Mouse (Mus musculus) forebrain, embryonic 15.5 days (tissue): ENCODE results near the gene Lrsam1. TPM values are rescaled to one million over a fixed set of nuclear protein-coding genes. Genes with fewer than 3 reads are reported as not detected.

ENCODE experiments used
- ATAC-seq: fragments of 200-750 bp; cut with Nextera tagmentation; replicated peaks from 2 replicates; pipeline ENCODE4 v1.8.0; 2017; ENCODE audit warnings: mild to moderate bottlenecking, moderate TSS enrichment, moderate library complexity
- H3K27ac ChIP-seq: fragments of 300-500 bp; sonication (generic); replicated peaks from 2 replicates; pipeline ENCODE4 v1.5.1; 2015; ENCODE audit warnings: mild to moderate bottlenecking, inconsistent platforms
- H3K27me3 ChIP-seq: fragments of 300-500 bp; sonication (generic); 2 replicates; pipeline ENCODE4 v1.6.1; 2015; ENCODE audit warnings: inconsistent platforms
- H3K36me3 ChIP-seq: fragments of 300-500 bp; sonication (generic); 2 replicates; pipeline ENCODE4 v1.6.1; 2015; ENCODE audit warnings: mild to moderate bottlenecking, inconsistent platforms
- H3K4me1 ChIP-seq: fragments of 300-500 bp; sonication (generic); 2 replicates; pipeline ENCODE4 v1.6.1; 2015; ENCODE audit warnings: inconsistent platforms
- H3K4me2 ChIP-seq: fragments of 300-500 bp; sonication (generic); replicated peaks from 2 replicates; pipeline ENCODE4 v1.6.1; 2015; ENCODE audit warnings: mild to moderate bottlenecking, inconsistent platforms
- H3K4me3 ChIP-seq: fragments of 300-500 bp; sonication (generic); 2 replicates; pipeline ENCODE4 v1.5.1; 2015; ENCODE audit warnings: mild to moderate bottlenecking, inconsistent platforms
- H3K9ac ChIP-seq: fragments of 300-500 bp; sonication (generic); replicated peaks from 2 replicates; pipeline ENCODE4 v1.6.1; 2015; ENCODE audit warnings: mild to moderate bottlenecking, inconsistent platforms
- H3K9me3 ChIP-seq: fragments of 300-500 bp; sonication (generic); 2 replicates; pipeline ENCODE4 v1.6.1; 2016; ENCODE audit warnings: inconsistent platforms
- WGBS: fragments of 180-500 bp; shearing (Covaris S2); methylation state at CpG from one replicate; pipeline ENCODE4 v1.1.7; 2015; ENCODE audit warnings: mixed read lengths; 5-methylcytosine and 5-hydroxymethylcytosine counted together
- polyA plus RNA-seq: library from polyadenylated mRNA; unstranded; fragments of >200 nt; fragmentation: Nextera tagmentation; extraction: Ambion mirVana; gene quantifications from 2 replicates; pipeline ENCODE4 v1.2.1, GENCODE M21; 2015

The Lrsam1 gene
- polyA plus RNA-seq, 1 experiment from 2014 or later, result 17.8 TPM

DNA sequence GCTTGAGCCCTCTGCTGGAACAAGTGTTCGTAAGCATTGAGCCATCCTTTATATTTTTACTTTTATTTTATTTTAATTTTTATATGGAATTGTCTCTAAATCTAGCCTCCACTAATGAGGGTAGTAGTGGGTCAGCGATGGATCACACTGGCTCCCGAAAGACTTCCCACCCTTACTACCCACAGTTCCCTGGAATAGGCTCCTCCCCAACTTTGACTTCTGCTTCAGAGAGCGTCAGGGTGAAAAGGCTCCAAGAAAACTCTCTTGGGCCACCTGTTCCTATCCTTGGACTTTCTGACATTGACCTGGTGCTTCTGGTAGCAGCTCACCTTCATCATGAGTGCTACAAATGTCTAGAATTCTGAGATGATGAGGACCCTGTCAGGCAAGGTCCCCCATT lies 21.3 kb upstream of the Lrsam1 start:
- Histone ChIP-seq H3K4me1 (peaks cover 22% of the 10 kb centered on the region), H3K4me2 (peak overlapping the region; percentile 98), H3K27me3 (no peaks in the 10 kb centered on the region), H3K36me3 (no peaks in the 10 kb centered on the region), H3K9ac (0 out of 2 replicates have a peak overlapping the region, but pooled peaks have one; percentile 24), H3K27ac (no peak overlapping the region), H3K9me3 (no peaks in the 10 kb centered on the region), H3K4me3 (peak overlapping the region; percentile 68)
- no peak for ATAC-seq
- 3% methylated on average over 4 of the region's 4 CpGs for WGBS

DNA sequence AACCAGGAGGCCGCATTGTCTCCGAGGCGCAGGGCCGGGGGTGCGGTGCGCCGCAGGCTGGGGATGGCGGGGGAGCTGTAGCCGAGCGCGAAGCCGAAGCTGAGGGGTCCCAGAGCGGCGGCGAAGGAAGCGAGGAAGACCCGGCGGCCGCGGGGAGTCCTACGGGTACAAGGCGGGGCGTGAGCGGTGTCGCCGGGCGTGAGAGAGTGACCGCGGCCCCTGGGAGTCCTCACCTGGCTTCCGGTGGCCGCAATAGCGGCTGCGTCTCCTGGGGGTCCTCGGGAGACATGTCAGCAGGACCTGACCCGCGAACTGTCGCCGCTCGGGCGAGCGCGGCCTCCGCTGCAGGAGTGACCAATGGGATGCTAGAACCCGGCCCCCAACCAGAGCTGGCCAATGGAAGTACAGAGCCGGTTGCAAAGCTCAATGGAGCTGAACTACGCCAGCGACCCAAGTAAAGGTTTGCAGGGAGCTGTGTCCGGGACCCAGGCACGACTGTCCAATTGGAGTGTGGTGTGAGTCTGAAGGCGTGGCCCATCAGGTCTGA lies 20.4 kb upstream of the Lrsam1 start, which contains the start of gene Slc2a8:
Gene Slc2a8 (minus strand): TSS at position 359 of the 547 bp plus-strand sequence.
- Histone ChIP-seq H3K36me3 (no peaks in the 10 kb centered on the region), H3K27me3 (no peaks in the 10 kb centered on the region), H3K9ac (peak within 1 kb of the TSS; percentile 89), H3K27ac (peak within 1 kb of the TSS; percentile 54; the same call in 1 of the 2 replicates), H3K4me2 (peak within 1 kb of the TSS; percentile 98), H3K4me1 (peaks cover 28% of the 10 kb centered on the region), H3K9me3 (no peaks in the 10 kb centered on the region), H3K4me3 (peak within 1 kb of the TSS; percentile 68)
- ATAC-seq, result peak; percentile 99
- under 1% methylated on average over 50 of the region's 50 CpGs for WGBS

DNA sequence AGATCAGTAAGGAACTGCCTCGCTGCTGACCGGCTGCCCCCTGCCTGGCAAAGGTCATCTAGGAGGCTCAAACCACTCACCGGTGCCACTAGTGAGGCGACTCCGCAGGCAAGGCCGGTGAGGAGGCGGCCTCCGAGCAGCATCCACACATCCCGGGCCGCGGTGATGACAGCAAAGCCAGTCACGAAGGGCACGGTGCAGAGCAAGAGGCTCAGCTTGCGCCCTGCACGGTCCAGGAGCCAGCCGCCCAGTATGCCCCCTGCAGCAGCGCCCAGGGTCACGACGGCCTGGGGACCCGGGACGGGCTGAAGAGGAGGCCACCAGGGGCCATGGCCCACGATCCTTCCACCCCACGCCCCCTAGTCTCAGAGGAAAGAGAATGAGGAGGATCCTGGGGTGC lies 19.9 kb upstream of the Lrsam1 start:
- Histone ChIP-seq H3K4me3 (peak overlapping the region; percentile 68), H3K4me1 (peaks cover 31% of the 10 kb centered on the region), H3K4me2 (peak overlapping the region; percentile 98), H3K9ac (peak overlapping the region; percentile 89), H3K27me3 (no peaks in the 10 kb centered on the region), H3K9me3 (no peaks in the 10 kb centered on the region), H3K27ac (peak overlapping the region; percentile 54; the same call in 1 of the 2 replicates), H3K36me3 (no peaks in the 10 kb centered on the region)
- under 1% methylated on average over 23 of the region's 23 CpGs for WGBS
- peak; percentile 46 for ATAC-seq

GRCm38 (mm10) chr2:32979675-32980074 lies 18.3 kb upstream of the Lrsam1 start:
- Histone ChIP-seq H3K4me1 (peaks cover 31% of the 10 kb centered on the region), H3K9ac (no peak overlapping the region), H3K9me3 (no peaks in the 10 kb centered on the region), H3K4me2 (no peak overlapping the region), H3K27ac (no peak overlapping the region), H3K4me3 (no peak overlapping the region), H3K27me3 (no peaks in the 10 kb centered on the region), H3K36me3 (0 out of 2 replicates have a peak, but pooled peaks cover 6% of the 10 kb centered on the region)
- 88% methylated on average over 7 of the region's 7 CpGs for WGBS
- no peak for ATAC-seq

DNA sequence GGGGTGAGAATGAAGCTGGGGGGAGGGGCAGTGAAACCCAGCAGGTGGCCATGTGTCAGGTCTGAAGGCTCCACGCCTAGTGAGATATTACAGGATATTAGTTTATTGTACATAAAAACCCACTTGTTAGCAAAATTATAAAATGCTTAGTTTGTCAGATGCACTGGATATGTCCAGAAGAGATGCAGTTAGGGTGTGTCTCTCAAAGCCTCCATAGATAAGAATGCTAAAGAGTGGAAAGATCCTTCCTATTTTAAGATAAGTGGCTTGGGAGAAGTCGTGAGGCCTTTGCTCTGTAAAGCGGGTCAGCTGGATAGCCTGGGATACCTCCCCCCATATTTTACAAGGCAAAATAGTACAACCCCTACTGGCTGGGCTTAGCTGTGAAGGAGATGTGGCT lies 17.3 kb upstream of the Lrsam1 start:
- H3K9ac ChIP-seq, result no peak overlapping the region
- no peak overlapping the region for H3K27ac ChIP-seq
- H3K36me3 ChIP-seq, result peaks cover 10% of the 10 kb centered on the region; the same call in 1 of the 2 replicates
- no peak for ATAC-seq
- 82% methylated on average over 3 of the region's 3 CpGs for WGBS
- H3K4me1 ChIP-seq, result peaks cover 31% of the 10 kb centered on the region
- no peaks in the 10 kb centered on the region for H3K27me3 ChIP-seq
- H3K4me3 ChIP-seq, result no peak overlapping the region
- no peaks in the 10 kb centered on the region for H3K9me3 ChIP-seq
- no peak overlapping the region for H3K4me2 ChIP-seq

GRCm38 (mm10) chr2:32977114-32977513 lies 15.7 kb upstream of the Lrsam1 start:
- Histone ChIP-seq H3K4me1 (peaks cover 20% of the 10 kb centered on the region), H3K27me3 (no peaks in the 10 kb centered on the region), H3K4me2 (no peak overlapping the region), H3K36me3 (peaks cover 15% of the 10 kb centered on the region; the same call in 1 of the 2 replicates), H3K27ac (peak overlapping the region; percentile 50; the same call in 1 of the 2 replicates), H3K9me3 (no peaks in the 10 kb centered on the region), H3K4me3 (no peak overlapping the region), H3K9ac (no peak overlapping the region)
- WGBS, result 75% methylated on average over 5 of the region's 5 CpGs
- no peak for ATAC-seq

DNA sequence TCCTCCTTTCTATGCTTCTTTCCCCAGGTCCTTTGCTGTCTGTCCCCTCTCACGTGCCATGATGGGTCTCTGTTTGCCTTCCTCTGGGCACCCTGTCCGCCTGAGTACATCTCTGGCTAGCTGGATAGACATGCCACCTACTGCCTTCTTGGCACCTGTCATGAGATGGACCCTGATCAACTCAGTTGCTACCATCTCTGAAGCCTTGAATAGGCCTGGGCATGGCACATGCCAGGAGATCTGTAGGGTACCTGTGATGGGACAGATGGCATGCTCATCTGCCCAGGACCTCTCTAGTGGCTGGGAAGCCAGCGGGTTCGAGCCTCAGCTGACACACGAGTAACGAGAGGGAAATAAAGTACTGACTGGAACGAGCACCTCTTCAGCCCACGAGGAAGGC lies 12.8 kb upstream of the Lrsam1 start:
- Histone ChIP-seq H3K4me1 (peaks cover 16% of the 10 kb centered on the region), H3K9ac (no peak overlapping the region), H3K27ac (no peak overlapping the region), H3K9me3 (no peaks in the 10 kb centered on the region), H3K27me3 (no peaks in the 10 kb centered on the region), H3K4me2 (no peak overlapping the region), H3K4me3 (no peak overlapping the region), H3K36me3 (peaks cover 15% of the 10 kb centered on the region; the same call in 1 of the 2 replicates)
- 88% methylated on average over 8 of the region's 8 CpGs for WGBS
- ATAC-seq, result no peak

DNA sequence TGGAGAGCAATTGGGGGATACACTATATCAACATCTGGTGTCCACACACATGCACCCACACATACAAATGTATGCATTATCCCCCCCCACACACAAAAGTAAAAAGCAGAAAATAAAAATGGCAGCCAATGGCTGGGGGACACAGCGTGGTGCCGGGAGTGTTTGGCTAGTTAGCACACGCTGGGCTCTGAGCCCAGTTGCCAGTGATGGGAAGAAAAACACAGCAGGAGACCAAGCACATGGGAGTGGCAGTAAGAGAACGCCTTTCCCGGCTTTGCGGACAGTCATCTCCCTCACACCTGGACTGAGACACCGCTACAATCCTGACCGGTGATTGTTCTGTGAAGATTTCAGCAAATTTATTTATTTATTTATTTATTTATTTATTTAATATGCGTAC lies 9.8 kb upstream of the Lrsam1 start:
- ATAC-seq, result no peak
- H3K27ac ChIP-seq, result no peak overlapping the region
- no peaks in the 10 kb centered on the region for H3K27me3 ChIP-seq
- H3K9me3 ChIP-seq, result no peaks in the 10 kb centered on the region
- H3K4me3 ChIP-seq, result no peak overlapping the region
- H3K4me2 ChIP-seq, result no peak overlapping the region
- H3K4me1 ChIP-seq, result peaks cover 23% of the 10 kb centered on the region
- peaks cover 15% of the 10 kb centered on the region; the same call in 1 of the 2 replicates for H3K36me3 ChIP-seq
- 24% methylated on average over 9 of the region's 9 CpGs for WGBS
- H3K9ac ChIP-seq, result no peak overlapping the region

DNA sequence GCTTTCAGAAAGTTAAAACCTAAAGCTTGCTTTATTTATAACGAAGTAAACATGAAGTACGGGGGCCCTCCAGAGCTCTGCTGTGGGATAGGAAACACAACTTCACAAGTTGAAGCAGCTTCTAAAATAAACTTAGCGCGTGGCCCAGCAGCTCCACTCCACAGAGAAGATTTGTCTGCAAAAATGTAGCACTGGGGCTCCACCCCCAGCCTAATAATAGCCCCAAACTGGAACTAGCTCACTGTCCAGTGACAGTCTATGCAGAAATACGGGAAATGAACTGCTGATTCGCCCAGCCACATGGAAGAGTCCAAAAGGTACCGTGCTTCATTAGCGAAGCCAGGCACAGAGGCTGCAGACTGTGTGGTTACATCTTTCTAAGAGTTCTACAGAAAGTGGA lies 7.9 kb upstream of the Lrsam1 start:
- Histone ChIP-seq H3K36me3 (peaks cover 17% of the 10 kb centered on the region), H3K9ac (no peak overlapping the region), H3K9me3 (no peaks in the 10 kb centered on the region), H3K4me1 (peaks cover 33% of the 10 kb centered on the region), H3K4me2 (no peak overlapping the region), H3K27ac (no peak overlapping the region), H3K4me3 (no peak overlapping the region), H3K27me3 (no peaks in the 10 kb centered on the region)
- WGBS, result 90% methylated on average over 8 of the region's 8 CpGs
- no peak for ATAC-seq

DNA sequence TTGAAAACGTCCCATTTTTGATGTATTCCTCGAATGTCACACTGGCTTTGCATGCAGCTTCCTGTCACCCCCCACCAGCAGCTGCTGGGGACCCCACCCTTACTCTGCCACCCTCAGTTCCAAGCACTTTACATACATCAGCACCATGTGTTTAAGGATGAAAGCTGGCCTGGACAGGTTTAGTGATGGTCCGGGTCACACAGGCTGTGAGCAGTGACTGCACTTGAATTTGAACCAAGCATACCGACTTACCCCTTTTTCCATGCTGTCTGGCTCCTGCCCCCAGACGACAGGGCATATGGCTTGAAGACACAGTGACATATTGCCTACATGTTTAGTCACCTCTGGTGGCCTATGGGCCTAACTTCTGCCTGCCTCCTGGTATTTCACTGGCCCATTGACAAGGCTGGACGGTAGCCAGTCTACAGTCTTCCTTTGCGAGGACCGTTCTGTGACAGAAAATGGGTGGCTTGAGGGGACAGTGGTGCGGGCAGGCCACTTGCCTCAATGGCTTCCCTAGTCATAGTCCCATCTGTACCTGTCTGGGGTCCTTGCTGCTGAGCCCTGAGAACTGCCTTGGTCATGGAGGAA lies 6.7 kb upstream of the Lrsam1 start:
- Histone ChIP-seq H3K9me3 (no peaks in the 10 kb centered on the region), H3K9ac (no peak overlapping the region; the same call in 1 of the 2 replicates), H3K27ac (no peak overlapping the region), H3K36me3 (peaks cover 20% of the 10 kb centered on the region), H3K4me2 (peak overlapping the region; percentile 87), H3K27me3 (no peaks in the 10 kb centered on the region), H3K4me1 (peaks cover 45% of the 10 kb centered on the region), H3K4me3 (no peak overlapping the region)
- no peak for ATAC-seq
- WGBS, result 86% methylated on average over 9 of the region's 9 CpGs

DNA sequence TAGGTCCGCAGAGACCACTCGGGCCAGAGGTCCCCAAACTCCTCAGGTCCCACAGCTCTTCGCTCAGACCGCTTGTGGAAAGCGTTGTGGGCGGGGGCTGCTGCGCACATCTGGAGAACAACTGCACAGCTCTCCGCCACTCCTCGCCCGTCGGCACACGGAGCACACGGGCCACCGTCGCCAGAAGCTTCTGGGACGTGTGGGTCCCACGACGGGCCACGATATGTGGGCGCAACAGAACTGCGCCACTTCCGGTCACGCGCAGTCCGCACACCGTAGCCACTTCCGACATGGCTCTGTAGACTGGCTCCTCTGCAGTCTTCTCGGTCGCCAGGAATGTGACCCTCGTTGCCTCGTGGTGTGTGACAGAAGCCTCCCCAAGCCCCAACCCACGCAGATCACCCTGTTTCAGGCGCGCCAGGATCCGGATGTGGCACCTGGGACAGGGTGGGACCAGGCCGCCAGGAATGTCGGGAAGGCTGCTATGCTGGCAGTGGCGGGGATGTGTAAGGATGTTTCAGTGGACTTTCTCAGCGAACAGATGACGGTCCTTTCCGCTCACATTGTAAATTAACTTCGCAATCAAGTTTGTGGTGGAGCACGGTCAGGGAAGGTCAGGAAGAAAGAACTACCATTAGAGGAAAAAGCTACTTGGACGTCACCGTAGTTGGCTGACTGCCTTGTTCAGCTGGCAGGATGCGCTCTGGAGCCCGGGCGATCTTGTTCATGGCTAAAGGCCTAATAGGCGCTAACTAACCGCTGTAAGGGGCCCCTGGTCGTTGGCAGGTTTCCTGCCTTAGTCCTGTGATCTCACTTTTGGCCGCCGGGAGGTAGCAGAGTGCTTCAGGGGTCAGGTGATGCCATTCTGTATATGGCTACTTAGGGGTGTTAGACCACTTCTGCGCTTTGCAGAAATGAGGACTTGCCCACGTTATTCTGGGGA lies 5.5 kb upstream of the Lrsam1 start:
- peak overlapping the region; percentile 95 for H3K27ac ChIP-seq
- peaks cover 25% of the 10 kb centered on the region for H3K36me3 ChIP-seq
- H3K4me2 ChIP-seq, result peak overlapping the region; percentile 87
- peak; percentile 91 for ATAC-seq
- H3K9ac ChIP-seq, result peak overlapping the region; percentile 84
- WGBS, result under 1% methylated on average over 55 of the region's 55 CpGs
- H3K4me3 ChIP-seq, result peak overlapping the region; percentile 73
- no peaks in the 10 kb centered on the region for H3K9me3 ChIP-seq
- no peaks in the 10 kb centered on the region for H3K27me3 ChIP-seq
- H3K4me1 ChIP-seq, result peaks cover 56% of the 10 kb centered on the region
